Mouse (Mus musculus) erythroblast, embryonic 14.5 days (primary cell): ENCODE results near the gene Trmt13.
"Not testable (repeated sequence)": the region's sequence is repeated elsewhere in the genome, so short reads cannot be mapped to it uniquely, and the experiment has no call there.

Experiments
- GATA1 ChIP-seq: IDR thresholded peaks from 2 replicates; pipeline ENCODE4 v1.6.1; 2012; ENCODE audit warnings: low read length, inconsistent platforms, mixed read lengths
- TAL1 ChIP-seq: IDR thresholded peaks from 3 replicates; pipeline ENCODE4 v1.6.1; 2012; ENCODE audit warnings: low read length, inconsistent platforms, mixed read lengths

DNA sequence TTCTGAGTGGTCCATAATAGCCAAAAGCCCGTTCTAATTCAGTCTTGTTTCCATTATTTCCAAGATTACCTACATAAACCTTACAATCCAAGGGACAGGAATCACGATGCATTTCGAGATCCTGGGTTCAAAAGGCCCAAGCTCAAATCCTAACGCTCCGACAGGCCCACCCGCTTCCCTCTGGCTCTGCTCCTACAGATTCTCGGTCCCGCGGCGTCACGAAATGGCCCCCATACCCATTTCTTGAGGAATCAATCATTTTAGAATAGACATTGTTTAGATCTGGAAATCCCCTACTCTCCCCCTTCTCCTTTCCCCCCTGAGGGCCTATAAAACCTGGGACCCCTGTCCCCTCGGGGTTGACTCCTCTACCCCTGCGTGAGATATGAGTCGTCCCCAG lies 53.1 kb downstream of the Trmt13 start:
- TF ChIP-seq TAL1, GATA1: not testable (repeated sequence)
